ENCODE assay signal across 19 mouse cellular contexts in genomic region chr2:173053846-173054245, GRCm38 (mm10). TPM values are rescaled to one million over a fixed set of nuclear protein-coding genes. Genes with fewer than 3 reads are reported as not detected.
DNase-seq lines count a peak whose midpoint lies in the region; ATAC-seq lines count a peak whose summit lies in the region.
"Had no signal": no experiment of that assay in that cellular context is flagged by ENCODE, and none has a peak within 500 bp of the region (broad histone marks: within the 10 kb centered on the region; RNA-seq: fewer than 3 reads in every experiment).

No protein-coding gene starts in this region.

- H3K4me3 ChIP-seq in hindbrain, embryonic 14.5 days (replicated peaks; ENCODE audit: low read length), result no peak overlapping the region
- H3K4me3 ChIP-seq: intestine, embryonic 15.5 days; midbrain, embryonic 15.5 days had no signal

- no peak for ATAC-seq in hindbrain, embryonic 14.5 days (ENCODE audit: low FRiP score)
- ATAC-seq: forebrain, embryonic 14.5 days; intestine, embryonic 15.5 days; midbrain, embryonic 15.5 days had no signal

- WGBS in hindbrain, embryonic 14.5 days, result 83% methylated on average over 6 of the region's 6 CpGs

- H3K4me1 ChIP-seq in hindbrain, embryonic 14.5 days (replicated peaks; ENCODE audit: control insufficient read depth, insufficient read depth, low read length), result no peaks in the 10 kb centered on the region
- H3K4me1 ChIP-seq: midbrain, embryonic 15.5 days had no signal

- H3K9me3 ChIP-seq in hindbrain, embryonic 14.5 days (ENCODE audit: control insufficient read depth, low read length), result no peaks in the 10 kb centered on the region
- H3K9me3 ChIP-seq: intestine, embryonic 15.5 days; midbrain, embryonic 15.5 days had no signal

- peak; percentile 2 for DNase-seq in adrenal gland, postnatal 14 days
- no peak for DNase-seq in adrenal gland, adult 2 months
- DNase-seq in CD4-positive, CD25-positive, alpha-beta regulatory T cell, adult 2 months (ENCODE audit: low read depth, low spot score), result peak; percentile 84
- peak; percentile 64 to 75 for DNase-seq in natural killer cell, adult 2 months (ENCODE audit: low spot score in 2 of 2)
- DNase-seq in thymus, postnatal 10 days (ENCODE audit: low spot score in 2 of 2), result peak; percentile 50 to 64
- no peak for DNase-seq in urinary bladder, postnatal 4 days (ENCODE audit: low spot score in 2 of 2)
- DNase-seq in hindbrain, embryonic 14.5 days (ENCODE audit: low spot score), result no peak
- DNase-seq in kidney, postnatal 36 days, result no peak
- DNase-seq: cerebellum, adult 2 months; embryo, embryonic 11 days; kidney, postnatal 14 days; layer of hippocampus, postnatal 36 days; left cerebral cortex, postnatal 4 days; right cerebral cortex, postnatal 14 days had no signal

- H3K9ac ChIP-seq in hindbrain, embryonic 14.5 days, result no peak overlapping the region
- H3K9ac ChIP-seq: intestine, embryonic 15.5 days; liver, embryonic 14.5 days; midbrain, embryonic 15.5 days had no signal

- no peaks in the 10 kb centered on the region for H3K27me3 ChIP-seq in hindbrain, embryonic 14.5 days (ENCODE audit: control insufficient read depth, insufficient read depth, low read length)
- H3K27me3 ChIP-seq: intestine, embryonic 15.5 days; midbrain, embryonic 15.5 days had no signal

- H3K36me3 ChIP-seq in hindbrain, embryonic 14.5 days (replicated peaks; ENCODE audit: control insufficient read depth, insufficient read depth), result no peaks in the 10 kb centered on the region
- H3K36me3 ChIP-seq: intestine, embryonic 15.5 days; midbrain, embryonic 15.5 days had no signal

- no peak overlapping the region for H3K4me2 ChIP-seq in hindbrain, embryonic 14.5 days (replicated peaks)
- H3K4me2 ChIP-seq: intestine, embryonic 15.5 days; midbrain, embryonic 15.5 days had no signal

- H3K27ac ChIP-seq in hindbrain, embryonic 14.5 days, result no peak overlapping the region
- H3K27ac ChIP-seq: intestine, embryonic 15.5 days; liver, embryonic 14.5 days; macrophage; midbrain, embryonic 15.5 days had no signal

RNA-seq across cellular contexts. Expression of gene Rbm38, which starts 33.5 kb away (rescaled TPM):
- total RNA-seq in adrenal gland, postnatal 14 days (2021), result 31.6 and 36.2 TPM in 2 replicates
- 10 to 100 TPM; 18.4 to 27.2 TPM for total RNA-seq in adrenal gland, adult 2 months (2021)
- 160 and 174 TPM in 2 replicates for polyA plus RNA-seq in adrenal gland, adult 2 months (2012; rRNA removed)
- polyA plus RNA-seq in hindbrain, embryonic 14.5 days (2014; fragmentation: Nextera tagmentation; extraction: Ambion mirVana), result 13.3 and 16.4 TPM in 2 replicates

RNA-seq across cellular contexts. Expression of gene Rae1, which starts 53.9 kb away (rescaled TPM):
- 55.3 and 65.0 TPM in 2 replicates for total RNA-seq in adrenal gland, postnatal 14 days (2021)
- total RNA-seq in adrenal gland, adult 2 months (2021), result 10 to 100 TPM; 61.7 to 68.7 TPM
- 93.9 and 123 TPM in 2 replicates for polyA plus RNA-seq in adrenal gland, adult 2 months (2012; rRNA removed)
- 111 and 117 TPM in 2 replicates for polyA plus RNA-seq in hindbrain, embryonic 14.5 days (2014; fragmentation: Nextera tagmentation; extraction: Ambion mirVana)

Comparison
In these comparisons a context has a peak if more than half of its experiments do, and no peak if none do; other contexts are left out.
1. DNase-seq: peak in adrenal gland, postnatal 14 days (single experiment), CD4-positive, CD25-positive, alpha-beta regulatory T cell, adult 2 months (single experiment), natural killer cell, adult 2 months (2 of 2) and thymus, postnatal 10 days (2 of 2); none in adrenal gland, adult 2 months (single experiment), urinary bladder, postnatal 4 days (0 of 2), hindbrain, embryonic 14.5 days (single experiment) and kidney, postnatal 36 days (0 of 2).